Mouse (Mus musculus): ENCODE results near the gene Foxn3.

Foxn3 gene

GRCm38 (mm10) chr12:99166091-99166490 lies 397.3 kb downstream of the Foxn3 start:
- DNase-seq (ENCODE audit: low spot score): no peak

- DNase-seq (ENCODE audit: low spot score): no peak
Observed at GRCm38 (mm10) chr12:99163342-99163682, 400.1 kb downstream of the Foxn3 start.

GRCm38 (mm10) chr12:99162639-99163341 lies 400.6 kb downstream of the Foxn3 start:
- no peak for DNase-seq (ENCODE audit: low spot score)

- DNase-seq (ENCODE audit: low spot score): no peak
Observed at GRCm38 (mm10) chr12:99162188-99162587, 401.2 kb downstream of the Foxn3 start.

GRCm38 (mm10) chr12:99160061-99160460 lies 403.3 kb downstream of the Foxn3 start:
- DNase-seq (ENCODE audit: low spot score): no peak

GRCm38 (mm10) chr12:99155904-99156303 lies 407.5 kb downstream of the Foxn3 start:
- DNase-seq (ENCODE audit: low spot score): no peak

GRCm38 (mm10) chr12:99154230-99154629 lies 409.2 kb downstream of the Foxn3 start:
- no peak for DNase-seq (ENCODE audit: low spot score)

GRCm38 (mm10) chr12:99153664-99154063 lies 409.7 kb downstream of the Foxn3 start:
- DNase-seq (ENCODE audit: low spot score): no peak

GRCm38 (mm10) chr12:99150126-99150525 lies 413.3 kb downstream of the Foxn3 start:
- DNase-seq (ENCODE audit: low spot score): peak; percentile 33

- no peak for DNase-seq (ENCODE audit: low spot score)
Observed at GRCm38 (mm10) chr12:99149193-99149592, 414.2 kb downstream of the Foxn3 start.
